Mouse (Mus musculus): ENCODE data around the gene Eipr1. TPM values are rescaled to one million over a fixed set of nuclear protein-coding genes. Genes with fewer than 3 reads are reported as not detected.

The Eipr1 gene
- total RNA-seq, 1 experiment, result 41.5 TPM

DNA sequence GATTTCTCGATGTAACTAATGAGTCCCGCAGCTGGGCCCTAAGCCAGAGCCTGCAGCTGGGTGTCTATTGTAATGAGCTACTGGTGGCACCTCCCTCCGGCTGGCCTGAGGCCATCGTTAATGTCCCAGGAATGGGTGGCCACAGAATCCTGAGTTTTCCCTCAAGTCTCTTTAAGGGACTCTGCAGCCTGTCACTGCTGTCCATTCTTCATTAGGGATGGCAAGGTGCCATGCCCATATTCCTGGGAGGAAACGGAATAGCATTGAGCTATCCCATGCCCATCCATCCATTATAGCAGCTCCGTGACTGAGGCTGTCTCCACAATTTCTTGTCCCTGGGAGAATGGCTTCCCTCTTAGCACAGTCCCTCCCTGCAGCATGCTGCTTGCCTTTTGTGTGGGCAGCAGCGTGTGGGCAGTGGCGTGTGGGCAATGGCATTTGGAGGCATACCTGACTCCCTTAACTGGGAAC is 123.2 kb downstream of the Eipr1 start:
- in situ Hi-C loops (cut with MboI; ENCODE audit: low sequenced_read_pairs in 2 of 2, unreplicated experiment in 2 of 2), result no loop called here
- no peak overlapping the region for H3K9ac ChIP-seq (ENCODE audit: insufficient read depth, low read depth, low read length, poor library complexity, severe bottlenecking)
- DNase-seq (ENCODE audit: low read depth, low spot score), result no peak
- H3K4me3 ChIP-seq (ENCODE audit: insufficient read depth in 1 of 2, low read depth in 1 of 2, low read length in 2 of 2, poor library complexity in 1 of 2, severe bottlenecking in 1 of 2), result no peak overlapping the region
- H3K36me3 ChIP-seq (ENCODE audit: control insufficient read depth, insufficient read depth, low read length, poor library complexity, severe bottlenecking), result no peaks in the 10 kb centered on the region; the same call in 1 of the 2 replicates
- TF ChIP-seq CHD2 (IDR thresholded peaks at IDR 0.05; ENCODE audit: low read depth, low read length) (no peak), HCFC1 (IDR thresholded peaks at IDR 0.05; ENCODE audit: borderline replicate concordance, insufficient read depth, low read length) (no peak), MAFK (IDR thresholded peaks at IDR 0.05; ENCODE audit: insufficient read depth, low read depth, low read length) (no peak), ZC3H11A (IDR thresholded peaks at IDR 0.05; ENCODE audit: borderline replicate concordance, low read depth, low read length) (no peak), ZNF384 (IDR thresholded peaks at IDR 0.05; ENCODE audit: low read depth, low read length) (no peak)
- no peaks in the 10 kb centered on the region for H3K9me3 ChIP-seq (ENCODE audit: control insufficient read depth, insufficient read depth, low read depth, low read length)
- no peak overlapping the region for H3K27ac ChIP-seq (ENCODE audit: insufficient read depth, low read depth, low read length, poor library complexity, severe bottlenecking)
- H3K4me1 ChIP-seq (ENCODE audit: control insufficient read depth in 2 of 2, insufficient read depth in 2 of 2, low read length in 2 of 2, poor library complexity in 1 of 2), result no peaks in the 10 kb centered on the region

DNA sequence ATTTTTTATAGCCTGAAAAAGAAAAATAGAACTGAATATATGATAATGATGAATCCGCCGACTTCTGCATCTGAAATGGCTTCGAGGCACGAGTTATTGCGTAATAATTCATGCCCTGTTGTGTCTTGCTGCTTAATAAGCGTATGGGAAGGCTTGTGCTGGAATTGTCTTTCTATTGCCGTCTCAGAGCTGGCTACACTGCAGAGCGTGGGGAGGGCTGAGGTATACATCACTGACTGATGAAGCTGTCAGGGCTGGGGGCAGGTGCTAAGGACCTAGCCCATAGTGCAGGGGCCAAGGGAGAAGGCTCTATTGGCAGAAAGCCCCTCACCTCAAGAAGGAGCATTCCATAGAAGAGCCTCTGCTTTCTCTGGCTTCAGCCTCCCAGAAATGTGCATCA is 123.9 kb downstream of the Eipr1 start:
- Histone ChIP-seq H3K9ac (ENCODE audit: insufficient read depth, low read depth, low read length, poor library complexity, severe bottlenecking) (no peak overlapping the region), H3K36me3 (ENCODE audit: control insufficient read depth, insufficient read depth, low read length, poor library complexity, severe bottlenecking) (no peaks in the 10 kb centered on the region), H3K27ac (ENCODE audit: insufficient read depth, low read depth, low read length, poor library complexity, severe bottlenecking) (no peak overlapping the region), H3K4me3 (ENCODE audit: insufficient read depth in 1 of 2, low read depth in 1 of 2, low read length in 2 of 2, poor library complexity in 1 of 2, severe bottlenecking in 1 of 2) (no peak overlapping the region), H3K4me1 (ENCODE audit: control insufficient read depth in 2 of 2, insufficient read depth in 2 of 2, low read length in 2 of 2, poor library complexity in 1 of 2) (no peaks in the 10 kb centered on the region), H3K9me3 (ENCODE audit: control insufficient read depth, insufficient read depth, low read depth, low read length) (no peaks in the 10 kb centered on the region)
- in situ Hi-C loops (cut with MboI; ENCODE audit: low sequenced_read_pairs in 2 of 2, unreplicated experiment in 2 of 2), result no loop called here
- no peak for TF ChIP-seq ZC3H11A (IDR thresholded peaks at IDR 0.05; ENCODE audit: borderline replicate concordance, low read depth, low read length)
- TF ChIP-seq HCFC1 (IDR thresholded peaks at IDR 0.05; ENCODE audit: borderline replicate concordance, insufficient read depth, low read length), result no peak
- TF ChIP-seq ZNF384 (IDR thresholded peaks at IDR 0.05; ENCODE audit: low read depth, low read length), result no peak
- no peak for TF ChIP-seq CHD2 (IDR thresholded peaks at IDR 0.05; ENCODE audit: low read depth, low read length)
- TF ChIP-seq MAFK (IDR thresholded peaks at IDR 0.05; ENCODE audit: insufficient read depth, low read depth, low read length), result no peak
- no peak for DNase-seq (ENCODE audit: low read depth, low spot score)

DNA sequence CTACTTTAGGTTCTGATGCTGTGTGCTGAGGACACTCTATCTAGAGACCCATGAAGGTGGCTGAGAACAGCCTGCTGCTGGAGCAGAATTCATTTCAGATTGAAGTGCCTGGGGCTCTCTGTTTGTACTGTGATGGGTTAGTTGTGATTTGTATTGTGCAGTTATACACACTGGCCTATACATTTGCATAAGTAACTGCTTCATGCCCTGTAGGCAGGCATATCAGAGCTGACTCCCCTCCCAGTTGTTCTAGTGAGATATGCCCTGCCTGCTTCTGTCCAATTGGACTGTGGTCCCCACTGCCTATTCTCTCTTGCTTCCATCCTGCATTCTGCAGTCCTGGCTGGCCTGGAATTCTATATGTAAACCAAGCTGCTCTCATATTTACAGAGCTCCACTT is 128.9 kb downstream of the Eipr1 start:
- H3K9me3 ChIP-seq (ENCODE audit: control insufficient read depth, insufficient read depth, low read depth, low read length), result no peaks in the 10 kb centered on the region
- H3K36me3 ChIP-seq (ENCODE audit: control insufficient read depth, insufficient read depth, low read length, poor library complexity, severe bottlenecking), result no peaks in the 10 kb centered on the region; the same call in 1 of the 2 replicates
- in situ Hi-C loops (cut with MboI; ENCODE audit: low sequenced_read_pairs in 2 of 2, unreplicated experiment in 2 of 2), result no loop called here
- H3K4me3 ChIP-seq (ENCODE audit: insufficient read depth in 1 of 2, low read depth in 1 of 2, low read length in 2 of 2, poor library complexity in 1 of 2, severe bottlenecking in 1 of 2), result no peak overlapping the region
- H3K9ac ChIP-seq (ENCODE audit: insufficient read depth, low read depth, low read length, poor library complexity, severe bottlenecking), result no peak overlapping the region
- DNase-seq (ENCODE audit: low read depth, low spot score), result no peak
- no peaks in the 10 kb centered on the region for H3K4me1 ChIP-seq (ENCODE audit: control insufficient read depth in 2 of 2, insufficient read depth in 2 of 2, low read length in 2 of 2, poor library complexity in 1 of 2)
- no peak overlapping the region for H3K27ac ChIP-seq (ENCODE audit: insufficient read depth, low read depth, low read length, poor library complexity, severe bottlenecking)
- TF ChIP-seq HCFC1 (IDR thresholded peaks at IDR 0.05; ENCODE audit: borderline replicate concordance, insufficient read depth, low read length) (no peak), ZC3H11A (IDR thresholded peaks at IDR 0.05; ENCODE audit: borderline replicate concordance, low read depth, low read length) (no peak), CHD2 (IDR thresholded peaks at IDR 0.05; ENCODE audit: low read depth, low read length) (no peak), ZNF384 (IDR thresholded peaks at IDR 0.05; ENCODE audit: low read depth, low read length) (no peak)

DNA sequence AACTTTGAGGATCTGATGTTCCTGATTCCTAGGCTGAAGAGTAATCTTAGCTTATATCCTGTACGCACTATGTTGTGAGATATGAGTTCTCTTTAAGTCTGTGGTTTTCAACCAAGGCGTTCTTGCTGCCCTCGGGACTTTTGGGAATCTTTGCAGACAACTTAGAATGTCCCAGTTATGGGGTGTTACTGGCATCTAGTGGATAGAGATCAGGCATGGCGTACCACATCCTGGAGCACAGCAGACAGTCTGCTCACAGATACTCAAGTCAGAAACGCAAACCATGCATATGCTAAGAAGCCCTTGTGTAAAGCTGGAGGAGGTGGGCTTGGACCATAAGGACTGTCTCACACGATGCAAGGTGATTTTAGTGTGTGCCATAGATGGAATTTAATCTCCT is 136.1 kb downstream of the Eipr1 start:
- in situ Hi-C loops (cut with MboI; ENCODE audit: low sequenced_read_pairs in 2 of 2, unreplicated experiment in 2 of 2), result no loop called here

More for the DNA sequence above, 136.1 kb downstream of the Eipr1 start:
- H3K36me3 ChIP-seq (ENCODE audit: control insufficient read depth, insufficient read depth, low read length, poor library complexity, severe bottlenecking), result no peaks in the 10 kb centered on the region; the same call in 1 of the 2 replicates
- DNase-seq (ENCODE audit: low read depth, low spot score), result no peak
- no peak overlapping the region for H3K4me3 ChIP-seq (ENCODE audit: insufficient read depth in 1 of 2, low read depth in 1 of 2, low read length in 2 of 2, poor library complexity in 1 of 2, severe bottlenecking in 1 of 2)
- no peaks in the 10 kb centered on the region for H3K9me3 ChIP-seq (ENCODE audit: control insufficient read depth, insufficient read depth, low read depth, low read length)
- H3K27ac ChIP-seq (ENCODE audit: insufficient read depth, low read depth, low read length, poor library complexity, severe bottlenecking), result no peak overlapping the region
- TF ChIP-seq HCFC1 (IDR thresholded peaks at IDR 0.05; ENCODE audit: borderline replicate concordance, insufficient read depth, low read length), result no peak
- TF ChIP-seq CHD2 (IDR thresholded peaks at IDR 0.05; ENCODE audit: low read depth, low read length), result no peak
- TF ChIP-seq ZC3H11A (IDR thresholded peaks at IDR 0.05; ENCODE audit: borderline replicate concordance, low read depth, low read length), result no peak
- no peak for TF ChIP-seq MAFK (IDR thresholded peaks at IDR 0.05; ENCODE audit: insufficient read depth, low read depth, low read length)
- no peak for TF ChIP-seq ZNF384 (IDR thresholded peaks at IDR 0.05; ENCODE audit: low read depth, low read length)
- no peaks in the 10 kb centered on the region for H3K4me1 ChIP-seq (ENCODE audit: control insufficient read depth in 2 of 2, insufficient read depth in 2 of 2, low read length in 2 of 2, poor library complexity in 1 of 2)
- no peak overlapping the region for H3K9ac ChIP-seq (ENCODE audit: insufficient read depth, low read depth, low read length, poor library complexity, severe bottlenecking)
